ENCODE assay signal across 10 mouse cellular contexts in genomic region chr12:73408614-73409013, GRCm38 (mm10).
DNase-seq lines count a peak whose midpoint lies in the region; TF ChIP-seq lines count a peak whose summit lies in the region.
"Had no signal": no experiment of that assay in that cellular context is flagged by ENCODE, and none has a peak within 500 bp of the region (broad histone marks: within the 10 kb centered on the region; RNA-seq: fewer than 3 reads in every experiment).

No protein-coding gene starts in this region.

- H3K79me2 ChIP-seq in myocyte (ENCODE audit: control insufficient read depth, insufficient read depth) = no peaks in the 10 kb centered on the region

- peak; percentile 61 to 73 for DNase-seq in cerebellum, postnatal 10 days
- DNase-seq in cerebellum, postnatal 25 days = no peak
- DNase-seq in ovary, postnatal 14 days (ENCODE audit: low spot score) = peak; percentile 31
- DNase-seq in ovary, adult 18-20 months (ENCODE audit: low spot score) = no peak
- DNase-seq in heart, adult 9 months (ENCODE audit: low spot score in 2 of 2) = peak; percentile 85 to 88
- DNase-seq in lung, postnatal 4 days = no peak
- DNase-seq in yolk sac, embryonic 10.5 days (ENCODE audit: low spot score) = no peak

- H3K27me3 ChIP-seq in myocyte (ENCODE audit: control insufficient read depth, insufficient read depth, insufficient read length) = no peaks in the 10 kb centered on the region

- H3K36me3 ChIP-seq in myocyte (ENCODE audit: control insufficient read depth, insufficient read depth) = no peaks in the 10 kb centered on the region
- H3K36me3 ChIP-seq: hindbrain, embryonic 10.5 days; limb, embryonic 12.5 days had no signal

- H3K4me2 ChIP-seq in myocyte (ENCODE audit: low read depth) = no peak overlapping the region
- H3K4me2 ChIP-seq: limb, embryonic 12.5 days had no signal

- TF ChIP-seq POLR2A in myocyte (IDR thresholded peaks at IDR 0.05; ENCODE audit: insufficient read length, low read depth) = no peak

- no peak overlapping the region for H3ac ChIP-seq in myocyte (ENCODE audit: control insufficient read depth, insufficient read length)

- H3K4me3 ChIP-seq in myocyte = no peak overlapping the region
- H3K4me3 ChIP-seq: hindbrain, embryonic 10.5 days; limb, embryonic 12.5 days had no signal

TF ChIP-seq in myocyte, 11 proteins besides CTCF, POLR2A, EP300 and RAD21:
- no peak for TF ChIP-seq MAX (IDR thresholded peaks at IDR 0.05; ENCODE audit: low read depth)
- no peak for TF ChIP-seq CEBPB (IDR thresholded peaks at IDR 0.05; ENCODE audit: insufficient read depth, poor library complexity, severe bottlenecking)
- peak in 2 of 3 experiments; percentile 34 to 53 for TF ChIP-seq MYOD1 (IDR thresholded peaks at IDR 0.05; ENCODE audit: control insufficient read depth in 1 of 3, insufficient read length in 2 of 3, low read depth in 2 of 3)
- peak in 1 of 3 experiments; percentile 4 for TF ChIP-seq MYOG (IDR thresholded peaks at IDR 0.05; ENCODE audit: control insufficient read depth in 1 of 3, insufficient read depth in 1 of 3, insufficient read length in 2 of 3, low read depth in 2 of 3)

Comparison
In these comparisons a context has a peak if more than half of its experiments do, and no peak if none do; other contexts are left out.
1. DNase-seq: peak in cerebellum, postnatal 10 days (2 of 2), ovary, postnatal 14 days (single experiment) and heart, adult 9 months (2 of 2); none in cerebellum, postnatal 25 days (0 of 2), ovary, adult 18-20 months (single experiment), lung, postnatal 4 days (0 of 2) and yolk sac, embryonic 10.5 days (single experiment).